Mouse (Mus musculus) kidney, adult 2 months (tissue): Measurements from ENCODE around the gene Cbx8.

Experiments used
- CTCF ChIP-seq: fragments of 200-500 bp; conservative IDR thresholded peaks from 2 replicates; pipeline ENCODE4 v1.5.1; 2011; ENCODE audit warnings: low read depth, mild to moderate bottlenecking, control low read depth, low read length, moderate library complexity, mixed read lengths; ENCODE audit not compliant: insufficient read depth, insufficient read length
- POLR2A ChIP-seq: fragments of 200-500 bp; IDR thresholded peaks from one replicate; pipeline ENCODE4 v1.6.1; 2011; ENCODE audit warnings: low read depth, low read length, control low read depth

- TF ChIP-seq POLR2A (no peak), CTCF (no peak)
Observed at GRCm38 (mm10) chr11:118995448-118995847, 45.3 kb downstream of the Cbx8 start.
